27 mouse cellular contexts compared by ENCODE assay signal in the genomic region with DNA sequence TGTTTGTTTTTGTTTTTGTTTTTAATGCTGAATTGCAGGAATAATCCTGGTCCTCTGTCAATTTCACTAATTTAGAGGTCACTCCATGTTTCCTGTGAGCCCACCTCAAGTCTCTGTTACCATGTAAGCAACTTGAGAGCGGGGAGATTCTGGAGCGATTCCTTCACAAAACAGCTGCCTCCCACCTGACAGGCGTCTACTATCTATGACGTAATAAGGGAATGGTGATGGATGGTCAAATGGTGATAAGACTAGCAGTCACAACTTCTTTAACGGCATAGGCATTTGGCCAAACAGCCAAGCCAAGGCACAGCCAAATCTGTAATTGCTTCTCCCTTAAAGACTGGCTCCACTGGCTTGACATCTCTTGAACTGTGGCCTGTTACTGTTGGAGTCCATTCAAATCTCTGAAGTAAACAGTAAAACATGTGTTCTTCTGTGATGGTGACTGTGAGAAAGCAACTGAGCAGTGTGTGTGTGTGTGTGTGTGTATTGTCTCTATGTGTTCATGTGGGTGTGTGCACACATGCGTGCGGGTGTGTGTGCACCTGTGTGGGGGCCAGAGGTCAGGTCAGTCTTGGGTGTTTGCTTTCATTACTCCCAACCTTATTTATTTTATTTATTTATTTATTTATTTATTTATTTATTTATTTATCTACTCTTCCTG. TPM values are rescaled to one million over a fixed set of nuclear protein-coding genes. Genes with fewer than 3 reads are reported as not detected.
A peak's percentile ranks its signal among the peaks of the same experiment; 100 is the strongest.
DNase-seq lines count a peak whose midpoint lies in the region; ATAC-seq and TF ChIP-seq lines count a peak whose summit lies in the region.
"Had no signal": no experiment of that assay in that cellular context is flagged by ENCODE, and none has a peak within 500 bp of the region (broad histone marks: within the 10 kb centered on the region; RNA-seq: fewer than 3 reads in every experiment).

No protein-coding gene starts in this region.

- no peaks in the 10 kb centered on the region for H3K4me1 ChIP-seq in kidney, postnatal 0 days (replicated peaks; ENCODE audit: insufficient read depth, low read length)
- H3K4me1 ChIP-seq in lung, embryonic 16.5 days (replicated peaks; ENCODE audit: control insufficient read depth, insufficient read depth, low read length) = no peaks in the 10 kb centered on the region
- peaks cover 0 to 5% of the 10 kb centered on the region in 2 experiments; a peak in 3 of 4 replicates for H3K4me1 ChIP-seq in MEL (ENCODE audit: control insufficient read depth in 1 of 2, insufficient read depth in 2 of 2, low read length in 2 of 2)
- H3K4me1 ChIP-seq: embryonic facial prominence, embryonic 12.5 days; forebrain, embryonic 15.5 days; heart, embryonic 10.5 days; hindbrain, embryonic 12.5 days had no signal

- TF ChIP-seq CTCF in kidney, postnatal 0 days (IDR thresholded peaks at IDR 0.05; ENCODE audit: low read depth) = no peak
- no peak for TF ChIP-seq CTCF in MEL (IDR thresholded peaks at IDR 0.05 in 2 of 3, conservative IDR thresholded peaks at IDR 0.05 in 1 of 3; ENCODE audit: control insufficient read depth in 1 of 3, insufficient read depth in 1 of 3, low read depth in 2 of 3, low read length in 3 of 3, poor library complexity in 1 of 3, severe bottlenecking in 1 of 3)

- TF ChIP-seq RAD21 in MEL (IDR thresholded peaks at IDR 0.05; ENCODE audit: low read depth, low read length) = no peak

- no peak for TF ChIP-seq POLR2A in MEL (IDR thresholded peaks at IDR 0.05; ENCODE audit: control insufficient read depth in 1 of 2, insufficient read depth in 1 of 2, low read depth in 1 of 2, low read length in 2 of 2, poor library complexity in 1 of 2)

- H3K4me2 ChIP-seq in kidney, postnatal 0 days (ENCODE audit: low read length) = no peak overlapping the region
- H3K4me2 ChIP-seq in lung, embryonic 16.5 days (ENCODE audit: low read depth, low read length) = no peak overlapping the region
- H3K4me2 ChIP-seq: embryonic facial prominence, embryonic 12.5 days; forebrain, embryonic 15.5 days; hindbrain, embryonic 12.5 days had no signal

- ATAC-seq in kidney, postnatal 0 days (replicated peaks; ENCODE audit: low FRiP score, low read depth) = no peak; the same call in 1 of the 2 replicates
- ATAC-seq in lung, embryonic 16.5 days (ENCODE audit: low read depth) = peak; percentile 78
- ATAC-seq in megakaryocyte-erythroid progenitor cell, adult 5-6 weeks (replicated peaks; ENCODE audit: low FRiP score, low TSS enrichment, poor library complexity, severe bottlenecking) = peak; percentile 41
- no peak for ATAC-seq in monocyte, adult 5-6 weeks (replicated peaks; ENCODE audit: insufficient number of reproducible peaks, low FRiP score, low TSS enrichment, poor library complexity, severe bottlenecking)
- ATAC-seq: forebrain, embryonic 15.5 days had no signal

- TF ChIP-seq EP300 in MEL (IDR thresholded peaks at IDR 0.05; ENCODE audit: low read depth in 1 of 2, low read length in 2 of 2) = peak in 1 of 2 experiments; percentile 45; a peak in 2 of 4 replicates

- no peaks in the 10 kb centered on the region for H3K27me3 ChIP-seq in kidney, postnatal 0 days (ENCODE audit: insufficient read depth, low read length)
- H3K27me3 ChIP-seq in lung, embryonic 16.5 days (ENCODE audit: control insufficient read depth, insufficient read depth, low read depth, low read length) = no peaks in the 10 kb centered on the region
- H3K27me3 ChIP-seq in MEL (ENCODE audit: control insufficient read depth in 1 of 2, insufficient read depth in 2 of 2, low read length in 2 of 2) = no peaks in the 10 kb centered on the region
- H3K27me3 ChIP-seq: CH12.LX; embryonic facial prominence, embryonic 12.5 days; forebrain, embryonic 15.5 days; hindbrain, embryonic 12.5 days had no signal

- WGBS in kidney, postnatal 0 days = 67% methylated on average over 7 of the region's 7 CpGs
- 50% methylated on average over 7 of the region's 7 CpGs for WGBS in lung, embryonic 16.5 days

- H3K4me3 ChIP-seq in kidney, postnatal 0 days (replicated peaks; ENCODE audit: low read depth, low read length) = no peak overlapping the region
- H3K4me3 ChIP-seq in lung, embryonic 16.5 days (ENCODE audit: low read length) = no peak overlapping the region
- no peak overlapping the region; a peak in 1 of 4 replicates for H3K4me3 ChIP-seq in MEL (ENCODE audit: control insufficient read depth in 1 of 2, insufficient read depth in 1 of 2, low read depth in 2 of 2, low read length in 2 of 2)
- H3K4me3 ChIP-seq: embryonic facial prominence, embryonic 12.5 days; forebrain, embryonic 15.5 days; heart, embryonic 10.5 days; hindbrain, embryonic 12.5 days had no signal

- H3K36me3 ChIP-seq in kidney, postnatal 0 days (ENCODE audit: insufficient read depth, low read length) = no peaks in the 10 kb centered on the region
- H3K36me3 ChIP-seq in lung, embryonic 16.5 days (ENCODE audit: control insufficient read depth, insufficient read depth, low read length) = no peaks in the 10 kb centered on the region
- no peaks in the 10 kb centered on the region; a peak in 1 of 4 replicates for H3K36me3 ChIP-seq in MEL (ENCODE audit: control insufficient read depth in 1 of 2, insufficient read depth in 2 of 2, low read length in 2 of 2)
- H3K36me3 ChIP-seq: embryonic facial prominence, embryonic 12.5 days; forebrain, embryonic 15.5 days; heart, embryonic 10.5 days; hindbrain, embryonic 12.5 days had no signal

- no peak overlapping the region for H3K27ac ChIP-seq in kidney, postnatal 0 days
- H3K27ac ChIP-seq in lung, embryonic 16.5 days (ENCODE audit: low read length) = no peak overlapping the region
- no peak overlapping the region for H3K27ac ChIP-seq in MEL (ENCODE audit: control insufficient read depth, low read depth, low read length)
- H3K27ac ChIP-seq: embryonic facial prominence, embryonic 12.5 days; forebrain, embryonic 15.5 days; heart, embryonic 10.5 days; hindbrain, embryonic 12.5 days had no signal

- H3K9me3 ChIP-seq in kidney, postnatal 0 days (replicated peaks; ENCODE audit: low read length) = no peaks in the 10 kb centered on the region
- no peaks in the 10 kb centered on the region for H3K9me3 ChIP-seq in lung, embryonic 16.5 days (ENCODE audit: control insufficient read depth, low read length)
- H3K9me3 ChIP-seq in MEL (replicated peaks; ENCODE audit: insufficient read depth, low read length) = no peaks in the 10 kb centered on the region
- H3K9me3 ChIP-seq: embryonic facial prominence, embryonic 12.5 days; forebrain, embryonic 15.5 days; heart, embryonic 10.5 days; hindbrain, embryonic 12.5 days had no signal

- no peaks in the 10 kb centered on the region for H3K79me2 ChIP-seq in MEL (ENCODE audit: control insufficient read depth, insufficient read depth, low read length, poor library complexity)

- H3K9ac ChIP-seq in kidney, postnatal 0 days (ENCODE audit: low read depth, low read length) = no peak overlapping the region
- H3K9ac ChIP-seq in lung, embryonic 16.5 days (ENCODE audit: low read length) = no peak overlapping the region
- no peak overlapping the region for H3K9ac ChIP-seq in MEL (ENCODE audit: control insufficient read depth, low read depth, low read length, poor library complexity, severe bottlenecking)
- H3K9ac ChIP-seq: embryonic facial prominence, embryonic 12.5 days; forebrain, embryonic 15.5 days; hindbrain, embryonic 12.5 days had no signal

- DNase-seq in kidney, postnatal 0 days (ENCODE audit: low spot score) = peak; percentile 61
- no peak for DNase-seq in kidney, adult 18-20 months
- no peak for DNase-seq in lung, postnatal 4 days
- no peak for DNase-seq in MEL (ENCODE audit: low read depth, low spot score)
- DNase-seq: adrenal gland, postnatal 10 days; cerebellum, adult 11 months; cerebellum, adult 8-10 months; cerebellum, postnatal 14 days; embryo, embryonic 11 days; gastrocnemius, postnatal 10 days; heart, adult 18-20 months; heart, postnatal 10 days; heart, postnatal 4 days had no signal

RNA-seq across cellular contexts. Expression of a gene that starts 6.5 kb away (rescaled TPM):
- 13.4 and 15.0 TPM in 2 replicates for polyA plus RNA-seq in kidney, postnatal 0 days (2015; fragmentation: Nextera tagmentation; extraction: Ambion mirVana)
- 18.8 and 19.5 TPM in 2 replicates for polyA plus RNA-seq in lung, embryonic 16.5 days (2015; fragmentation: Nextera tagmentation; extraction: Ambion mirVana)
- total RNA-seq in MEL (2012; rRNA removed) = 24.8 and 28.0 TPM in 2 replicates
- 10 to 100 TPM in 1 of 2 experiments, not detected in 1; 30.4 TPM for polyA plus RNA-seq in MEL (2012; ENCODE audit: insufficient read depth in 1 of 2, insufficient read length in 2 of 2, low read depth in 1 of 2, low replicate concordance in 2 of 2, missing spikeins in 1 of 2)
- total RNA-seq in megakaryocyte-erythroid progenitor cell, adult 5-6 weeks (2014; fragmentation: Nextera tagmentation) = 9.0 and 13.1 TPM in 2 replicates
- total RNA-seq in megakaryocyte-erythroid progenitor cell, adult 5-6 weeks (2017) = 6.5 and 12.4 TPM in 2 replicates
- total RNA-seq in monocyte, adult 5-6 weeks (2017) = 20.7 to 33.0 TPM (median 21.1 TPM) in 3 replicates

RNA-seq across cellular contexts. Expression of a gene that starts 11.0 kb away (rescaled TPM):
- polyA plus RNA-seq in kidney, postnatal 0 days (2015; fragmentation: Nextera tagmentation; extraction: Ambion mirVana) = 3.5 and 3.6 TPM in 2 replicates
- 1.3 and 2.2 TPM in 2 replicates for polyA plus RNA-seq in lung, embryonic 16.5 days (2015; fragmentation: Nextera tagmentation; extraction: Ambion mirVana)
- not detected in 2 replicates for total RNA-seq in MEL (2012; rRNA removed)
- polyA plus RNA-seq in MEL (2012; ENCODE audit: insufficient read depth in 1 of 2, insufficient read length in 2 of 2, low read depth in 1 of 2, low replicate concordance in 2 of 2, missing spikeins in 1 of 2) = not detected
- total RNA-seq in megakaryocyte-erythroid progenitor cell, adult 5-6 weeks (2014; fragmentation: Nextera tagmentation) = not detected in 2 replicates
- total RNA-seq in megakaryocyte-erythroid progenitor cell, adult 5-6 weeks (2017) = not detected in 2 replicates
- 0.48 TPM in 1 of 3 replicates, not detected in the others for total RNA-seq in monocyte, adult 5-6 weeks (2017)
- total RNA-seq: gastrocnemius, postnatal 10 days; heart, adult 18-20 months; heart, postnatal 10 days; heart, postnatal 4 days had no signal

RNA-seq across cellular contexts. Expression of a gene that starts 43.6 kb away (rescaled TPM):
- 7.9 and 8.4 TPM in 2 replicates for polyA plus RNA-seq in kidney, postnatal 0 days (2015; fragmentation: Nextera tagmentation; extraction: Ambion mirVana)
- polyA plus RNA-seq in lung, embryonic 16.5 days (2015; fragmentation: Nextera tagmentation; extraction: Ambion mirVana) = 14.6 and 17.8 TPM in 2 replicates
- 0.16 TPM in 1 of 2 replicates, not detected in the other for total RNA-seq in MEL (2012; rRNA removed)
- polyA plus RNA-seq in MEL (2012; ENCODE audit: insufficient read depth in 1 of 2, insufficient read length in 2 of 2, low read depth in 1 of 2, low replicate concordance in 2 of 2, missing spikeins in 1 of 2) = under 1 TPM in 1 of 2 experiments, not detected in 1; 0.18 TPM
- not detected in 2 replicates for total RNA-seq in megakaryocyte-erythroid progenitor cell, adult 5-6 weeks (2014; fragmentation: Nextera tagmentation)
- not detected in 2 replicates for total RNA-seq in megakaryocyte-erythroid progenitor cell, adult 5-6 weeks (2017)
- total RNA-seq in monocyte, adult 5-6 weeks (2017) = 0.19 to 0.85 TPM in 2 of 3 replicates, not detected in the other
- total RNA-seq: common myeloid progenitor, adult 5-6 weeks had no signal

RNA-seq across cellular contexts. Expression of a gene that starts 44.9 kb away (rescaled TPM):
- polyA plus RNA-seq in kidney, postnatal 0 days (2015; fragmentation: Nextera tagmentation; extraction: Ambion mirVana) = 62.3 and 62.7 TPM in 2 replicates
- polyA plus RNA-seq in lung, embryonic 16.5 days (2015; fragmentation: Nextera tagmentation; extraction: Ambion mirVana) = 34.2 and 36.2 TPM in 2 replicates
- not detected in 2 replicates for total RNA-seq in MEL (2012; rRNA removed)
- not detected for polyA plus RNA-seq in MEL (2012; ENCODE audit: insufficient read depth in 1 of 2, insufficient read length in 2 of 2, low read depth in 1 of 2, low replicate concordance in 2 of 2, missing spikeins in 1 of 2)
- not detected in 2 replicates for total RNA-seq in megakaryocyte-erythroid progenitor cell, adult 5-6 weeks (2014; fragmentation: Nextera tagmentation)
- 0.42 TPM in 1 of 2 replicates, not detected in the other for total RNA-seq in megakaryocyte-erythroid progenitor cell, adult 5-6 weeks (2017)
- total RNA-seq in monocyte, adult 5-6 weeks (2017) = 1.5 TPM in 1 of 3 replicates, not detected in the others
- total RNA-seq: CH12.LX; heart, postnatal 10 days; heart, postnatal 4 days had no signal

RNA-seq across cellular contexts. Expression of a gene that starts 52.3 kb away (rescaled TPM):
- 1.0 and 1.5 TPM in 2 replicates for polyA plus RNA-seq in kidney, postnatal 0 days (2015; fragmentation: Nextera tagmentation; extraction: Ambion mirVana)
- 0.47 and 0.73 TPM in 2 replicates for polyA plus RNA-seq in lung, embryonic 16.5 days (2015; fragmentation: Nextera tagmentation; extraction: Ambion mirVana)
- not detected in 2 replicates for total RNA-seq in MEL (2012; rRNA removed)
- not detected for polyA plus RNA-seq in MEL (2012; ENCODE audit: insufficient read depth in 1 of 2, insufficient read length in 2 of 2, low read depth in 1 of 2, low replicate concordance in 2 of 2, missing spikeins in 1 of 2)
- not detected in 2 replicates for total RNA-seq in megakaryocyte-erythroid progenitor cell, adult 5-6 weeks (2014; fragmentation: Nextera tagmentation)
- total RNA-seq in megakaryocyte-erythroid progenitor cell, adult 5-6 weeks (2017) = not detected in 2 replicates
- not detected in 3 replicates for total RNA-seq in monocyte, adult 5-6 weeks (2017)
- total RNA-seq: adrenal gland, postnatal 10 days; adrenal gland, postnatal 4 days; CH12.LX; common myeloid progenitor, adult 5-6 weeks; gastrocnemius, postnatal 10 days; gastrocnemius, postnatal 4 days; heart, adult 18-20 months; heart, postnatal 10 days; heart, postnatal 4 days had no signal
- polyA plus RNA-seq: brain, embryonic 14.5 days; forebrain, embryonic 11.5 days; forebrain, embryonic 15.5 days; heart, embryonic 14.5 days had no signal

Comparison
In these comparisons a context has a peak if more than half of its experiments do, and no peak if none do; other contexts are left out.
1. ATAC-seq: peak in lung, embryonic 16.5 days (single experiment) and megakaryocyte-erythroid progenitor cell, adult 5-6 weeks (single experiment); none in kidney, postnatal 0 days (single experiment) and monocyte, adult 5-6 weeks (single experiment).